Mouse (Mus musculus) stomach, embryonic 14.5 days (tissue): ENCODE data around the gene Ncbp1. TPM values are rescaled to one million over a fixed set of nuclear protein-coding genes. Genes with fewer than 3 reads are reported as not detected.
A peak's percentile ranks its signal among the peaks of the same experiment; 100 is the strongest.

Experiments used
- ATAC-seq: fragments of 200-750 bp; cut with Nextera tagmentation; 2 replicates; pipeline ENCODE4 v1.8.0; 2017; ENCODE audit warnings: low read depth, moderate TSS enrichment; ENCODE audit not compliant: insufficient number of reproducible peaks, insufficient read depth, low FRiP score
- H3K27ac ChIP-seq: fragments of 300-500 bp; sonication (generic); 2 replicates; pipeline ENCODE4 v1.5.1; 2014; ENCODE audit warnings: mild to moderate bottlenecking, low read length, moderate library complexity, mixed read lengths
- H3K27me3 ChIP-seq: fragments of 300-500 bp; sonication (generic); 2 replicates; pipeline ENCODE4 v1.6.1; 2014; ENCODE audit warnings: low read length, control low read depth, mixed read lengths; ENCODE audit not compliant: control insufficient read depth, insufficient read depth
- H3K36me3 ChIP-seq: fragments of 300-500 bp; sonication (generic); 2 replicates; pipeline ENCODE4 v1.6.1; 2014; ENCODE audit warnings: mild to moderate bottlenecking, control low read depth, low read length, moderate library complexity, mixed read lengths; ENCODE audit not compliant: control insufficient read depth, insufficient read depth
- H3K4me1 ChIP-seq: fragments of 300-500 bp; sonication (generic); 2 replicates; pipeline ENCODE4 v1.6.1; 2014; ENCODE audit warnings: low read length, control low read depth, mixed read lengths; ENCODE audit not compliant: control insufficient read depth, insufficient read depth
- H3K4me2 ChIP-seq: fragments of 300-500 bp; sonication (generic); replicated peaks from 2 replicates; pipeline ENCODE4 v1.6.1; 2014; ENCODE audit warnings: low read depth, low read length, control low read depth
- H3K4me3 ChIP-seq: fragments of 300-500 bp; sonication (generic); 2 replicates; pipeline ENCODE4 v1.5.1; 2014; ENCODE audit warnings: low read depth, low read length, control low read depth
- H3K9ac ChIP-seq: fragments of 300-500 bp; sonication (generic); replicated peaks from 2 replicates; pipeline ENCODE4 v1.6.1; 2014; ENCODE audit warnings: low read depth, mild to moderate bottlenecking, control low read depth, low read length, moderate library complexity, mixed read lengths
- H3K9me3 ChIP-seq: fragments of 300-500 bp; sonication (generic); 2 replicates; pipeline ENCODE4 v1.6.1; 2016; ENCODE audit warnings: low read depth, low read length, control low read depth; ENCODE audit not compliant: control insufficient read depth
- WGBS: fragments of 180-500 bp; shearing (Covaris S2); extraction: QIAGEN DNeasy Blood & Tissue Kit; methylation state at CpG from one replicate; pipeline ENCODE4 v1.1.7; 2014; 5-methylcytosine and 5-hydroxymethylcytosine counted together
- polyA plus RNA-seq: library from polyadenylated mRNA; unstranded; fragments of >200 nt; fragmentation: Nextera tagmentation; extraction: Ambion mirVana; gene quantifications from 2 replicates; pipeline ENCODE4 v1.2.1, GENCODE M21; 2014

Gene Ncbp1
- polyA plus RNA-seq, 1 experiment from 2014 or later = 64.9 TPM

DNA sequence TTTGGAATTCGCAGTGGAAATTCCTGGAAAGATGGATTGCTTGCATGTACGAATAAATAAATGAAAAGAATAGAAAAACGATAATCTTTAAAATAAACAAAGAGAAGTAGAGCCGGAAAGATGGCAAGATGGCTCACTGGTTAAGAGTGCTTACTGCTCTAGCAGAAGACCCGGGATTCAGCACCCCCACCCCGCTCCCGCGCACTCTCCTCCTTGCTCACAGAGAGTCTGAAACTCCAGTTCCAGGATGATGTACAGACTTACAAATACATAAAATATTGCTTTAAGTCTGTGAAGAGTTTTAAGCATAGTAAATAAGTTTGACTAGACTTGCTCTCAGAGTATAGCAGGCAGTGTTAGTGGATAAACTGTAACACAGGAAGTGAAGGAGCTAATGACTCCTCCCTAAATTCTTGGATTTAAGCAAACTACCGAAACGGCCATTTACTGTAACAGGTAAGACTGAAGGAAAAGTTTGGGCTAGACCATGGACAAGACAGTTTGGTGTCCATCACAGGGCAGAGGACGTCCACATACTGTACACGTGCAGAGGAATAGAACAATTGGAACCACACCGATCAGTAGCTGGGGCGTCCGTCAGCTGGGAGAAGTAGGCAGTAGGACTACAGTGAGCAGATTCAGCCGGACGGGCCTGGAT lies 655 bp upstream of the Ncbp1 start:
- peak overlapping the region; percentile 79 for H3K4me3 ChIP-seq
- peak overlapping the region; percentile 57 for H3K4me2 ChIP-seq
- H3K9ac ChIP-seq = peak overlapping the region; percentile 82
- no peaks in the 10 kb centered on the region for H3K9me3 ChIP-seq
- H3K4me1 ChIP-seq = peaks cover 18% of the 10 kb centered on the region
- WGBS = 4% methylated on average over 17 of the region's 17 CpGs
- H3K27me3 ChIP-seq = no peaks in the 10 kb centered on the region
- peaks cover 12% of the 10 kb centered on the region; the same call in 1 of the 2 replicates for H3K36me3 ChIP-seq
- peak overlapping the region; percentile 99 for H3K27ac ChIP-seq
- peak; percentile 64 for ATAC-seq

DNA sequence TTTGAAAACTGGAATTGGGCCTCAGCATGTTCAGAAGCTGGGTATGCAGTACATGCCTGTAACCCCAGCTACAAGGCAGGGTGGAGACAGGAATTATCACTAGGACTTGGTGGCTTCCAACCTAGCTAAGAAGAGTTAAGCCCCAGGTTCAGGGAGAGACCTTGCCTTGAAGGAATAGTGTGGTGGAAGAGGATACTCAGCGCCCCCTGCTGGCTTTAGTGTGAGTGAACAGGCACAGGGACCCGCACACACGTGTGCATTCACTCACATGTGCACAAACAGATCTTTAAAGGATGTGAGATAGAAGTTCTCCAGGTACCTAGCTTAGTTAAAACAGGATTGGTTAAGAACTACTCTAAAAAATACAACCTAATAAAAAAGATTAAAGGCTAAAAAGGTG lies 5.9 kb downstream of the Ncbp1 start:
- H3K36me3 ChIP-seq = peaks cover 13% of the 10 kb centered on the region; the same call in 1 of the 2 replicates
- no peaks in the 10 kb centered on the region for H3K27me3 ChIP-seq
- H3K4me1 ChIP-seq = peaks cover 9% of the 10 kb centered on the region; the same call in 1 of the 2 replicates
- H3K27ac ChIP-seq = no peak overlapping the region
- no peak overlapping the region for H3K4me3 ChIP-seq
- H3K9ac ChIP-seq = no peak overlapping the region
- H3K9me3 ChIP-seq = no peaks in the 10 kb centered on the region
- ATAC-seq = no peak
- WGBS = 73% methylated on average over 3 of the region's 3 CpGs
- no peak overlapping the region for H3K4me2 ChIP-seq

DNA sequence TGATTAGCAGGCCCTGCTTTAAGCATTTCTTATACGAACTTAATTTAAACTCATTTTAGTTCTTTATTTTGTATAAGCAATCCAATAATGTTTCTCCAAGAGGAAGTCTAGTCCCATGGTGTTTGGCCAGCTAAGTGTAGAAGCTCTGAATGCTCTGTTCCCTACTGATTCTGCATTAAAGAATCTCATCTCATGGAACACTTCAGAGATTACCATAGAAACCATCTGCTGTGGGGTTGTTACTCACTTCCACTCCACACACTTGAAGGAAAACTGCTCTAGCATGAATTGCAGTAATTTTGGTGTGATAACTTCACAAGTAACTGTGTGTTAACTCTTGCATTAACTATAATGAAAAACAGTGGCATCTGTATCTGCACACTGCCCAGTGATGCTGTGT lies 8.5 kb downstream of the Ncbp1 start:
- H3K9me3 ChIP-seq = no peaks in the 10 kb centered on the region
- no peak overlapping the region for H3K9ac ChIP-seq
- no peaks in the 10 kb centered on the region for H3K27me3 ChIP-seq
- WGBS = 93% methylated on average over 1 of the region's 1 CpGs
- H3K27ac ChIP-seq = no peak overlapping the region
- no peaks in the 10 kb centered on the region for H3K4me1 ChIP-seq
- H3K36me3 ChIP-seq = peaks cover 34% of the 10 kb centered on the region
- no peak overlapping the region for H3K4me2 ChIP-seq
- H3K4me3 ChIP-seq = no peak overlapping the region
- ATAC-seq = no peak

DNA sequence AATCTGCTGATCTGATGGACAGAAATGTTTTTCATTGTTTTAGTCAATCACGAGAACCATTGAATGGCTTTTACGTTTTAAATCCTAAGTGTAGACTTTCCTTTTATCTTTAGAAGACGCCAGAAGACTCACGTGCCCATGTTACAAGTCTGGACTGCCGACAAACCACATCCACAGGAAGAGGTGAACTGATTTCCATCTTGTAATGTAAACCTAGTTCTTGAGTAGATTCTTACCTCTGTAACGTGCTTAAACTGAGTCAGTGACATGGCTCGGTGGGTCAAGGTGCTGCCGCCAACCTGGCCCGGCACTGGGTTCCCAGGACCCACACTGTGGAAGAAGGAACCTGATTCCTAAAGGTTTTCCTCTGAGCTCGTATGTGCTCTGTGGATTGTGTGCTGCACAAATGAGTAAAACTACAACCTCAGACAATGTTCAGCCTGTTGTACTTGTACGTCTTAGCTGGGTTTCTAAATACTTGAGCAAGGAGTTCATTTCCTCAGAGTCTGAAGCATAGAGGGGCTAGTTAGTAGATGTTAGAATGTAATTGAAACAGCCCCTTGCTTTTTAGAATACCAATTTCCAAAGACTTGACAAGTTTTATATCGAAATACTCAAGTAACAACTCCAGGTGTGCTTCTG lies 13.6 kb downstream of the Ncbp1 start:
- Histone ChIP-seq H3K27me3 (no peaks in the 10 kb centered on the region), H3K36me3 (peaks cover 75% of the 10 kb centered on the region), H3K27ac (no peak overlapping the region), H3K9me3 (no peaks in the 10 kb centered on the region), H3K4me2 (no peak overlapping the region), H3K9ac (no peak overlapping the region), H3K4me3 (no peak overlapping the region), H3K4me1 (no peaks in the 10 kb centered on the region)
- 93% methylated on average over 12 of the region's 12 CpGs for WGBS
- no peak for ATAC-seq

DNA sequence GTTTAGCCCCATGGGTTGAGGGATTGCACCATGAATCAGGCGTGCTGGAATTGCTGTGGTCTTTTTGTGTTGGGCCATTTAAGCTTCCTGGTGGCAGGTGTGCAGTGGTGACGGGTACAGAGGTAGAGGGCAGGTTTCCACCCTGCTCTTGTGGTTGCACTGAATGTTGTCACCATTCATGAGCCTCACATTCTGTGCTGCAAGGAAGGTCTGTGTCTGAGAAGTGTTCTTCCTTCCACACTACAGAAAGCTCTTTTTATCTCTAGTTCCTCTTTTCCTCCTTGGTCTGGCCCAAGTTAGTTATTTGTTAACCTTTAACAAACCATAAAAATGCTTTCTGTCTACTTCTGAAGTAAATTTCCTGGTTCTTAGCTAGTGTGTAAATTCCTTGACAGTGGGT lies 25.6 kb downstream of the Ncbp1 start:
- Histone ChIP-seq H3K9ac (no peak overlapping the region), H3K36me3 (peaks cover 71% of the 10 kb centered on the region), H3K27ac (no peak overlapping the region), H3K9me3 (no peaks in the 10 kb centered on the region), H3K4me3 (no peak overlapping the region), H3K4me1 (no peaks in the 10 kb centered on the region), H3K27me3 (no peaks in the 10 kb centered on the region), H3K4me2 (no peak overlapping the region)
- 81% methylated on average over 2 of the region's 2 CpGs for WGBS
- ATAC-seq = no peak

DNA sequence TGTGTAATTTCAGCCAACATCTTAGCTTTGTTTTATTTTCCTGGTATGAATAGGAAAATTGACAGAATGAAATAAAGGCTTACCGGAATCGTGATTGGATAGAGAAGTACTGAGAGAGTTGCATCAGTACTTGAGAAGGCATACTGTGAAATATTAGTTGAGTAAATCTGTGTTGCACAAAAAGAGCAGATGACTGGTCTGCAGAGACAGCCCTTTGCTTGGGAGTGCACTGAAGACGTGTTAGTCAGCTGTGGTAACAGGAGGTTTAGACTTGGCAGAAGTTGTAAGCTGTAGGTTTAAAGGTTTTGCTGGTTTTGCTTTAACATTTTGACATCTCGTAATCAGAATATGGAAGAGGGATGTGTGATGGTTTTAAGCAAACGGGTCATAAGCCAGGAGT lies 27.4 kb downstream of the Ncbp1 start:
- no peak for ATAC-seq
- no peak overlapping the region for H3K9ac ChIP-seq
- H3K9me3 ChIP-seq = no peaks in the 10 kb centered on the region
- no peak overlapping the region for H3K4me3 ChIP-seq
- H3K4me2 ChIP-seq = no peak overlapping the region
- no peaks in the 10 kb centered on the region for H3K4me1 ChIP-seq
- no peaks in the 10 kb centered on the region for H3K27me3 ChIP-seq
- peaks cover 75% of the 10 kb centered on the region for H3K36me3 ChIP-seq
- 92% methylated on average over 5 of the region's 5 CpGs for WGBS
- no peak overlapping the region for H3K27ac ChIP-seq

DNA sequence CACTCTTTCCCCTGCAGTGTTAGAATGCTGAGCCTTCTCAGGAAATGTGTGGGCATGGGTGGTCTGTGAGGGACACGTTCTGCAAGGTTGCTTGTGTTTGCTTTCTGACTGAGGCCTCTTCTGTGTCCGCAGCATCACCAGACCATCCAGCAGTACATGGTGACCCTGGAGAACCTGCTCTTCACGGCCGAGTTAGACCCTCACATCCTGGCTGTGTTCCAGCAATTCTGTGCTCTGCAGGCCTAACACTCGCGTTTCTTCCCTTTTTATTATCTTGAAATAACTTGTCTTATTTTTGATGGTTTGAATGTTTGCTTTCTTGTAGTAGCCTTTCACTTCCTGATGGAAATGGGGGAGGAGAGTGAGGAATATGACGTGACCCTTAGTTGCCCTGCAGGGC lies 33.3 kb downstream of the Ncbp1 start:
- no peak overlapping the region for H3K27ac ChIP-seq

DNA sequence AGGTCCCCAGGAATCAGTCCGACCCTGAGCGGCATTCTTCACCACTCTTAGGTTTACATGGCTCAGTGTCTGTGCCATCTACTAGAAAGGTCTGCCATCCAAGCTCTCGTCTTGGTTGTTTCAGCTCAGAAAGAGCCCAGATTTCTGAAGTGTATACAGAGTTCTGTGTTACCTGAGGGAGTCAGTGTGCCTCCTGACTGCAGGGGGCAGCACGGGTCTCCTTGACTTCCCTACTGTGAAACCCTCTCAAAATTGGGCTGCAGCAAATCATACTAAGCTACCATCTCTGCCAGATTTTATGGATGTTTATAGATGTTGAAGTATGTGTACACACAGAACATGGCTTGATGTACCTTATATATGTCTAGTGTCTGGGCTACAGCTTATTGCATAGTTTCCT lies 37.9 kb downstream of the Ncbp1 start:
- ATAC-seq = no peak
- Histone ChIP-seq H3K4me1 (no peaks in the 10 kb centered on the region), H3K4me2 (no peak overlapping the region), H3K9ac (no peak overlapping the region), H3K4me3 (no peak overlapping the region), H3K27me3 (no peaks in the 10 kb centered on the region), H3K9me3 (no peaks in the 10 kb centered on the region), H3K36me3 (peaks cover 54% of the 10 kb centered on the region), H3K27ac (no peak overlapping the region)
- 81% methylated on average over 4 of the region's 4 CpGs for WGBS

More for the DNA sequence above, 33.3 kb downstream of the Ncbp1 start:
- WGBS = 73% methylated on average over 7 of the region's 7 CpGs
- no peak overlapping the region for H3K4me2 ChIP-seq
- H3K9me3 ChIP-seq = no peaks in the 10 kb centered on the region
- H3K27me3 ChIP-seq = no peaks in the 10 kb centered on the region
- H3K4me1 ChIP-seq = no peaks in the 10 kb centered on the region
- no peak overlapping the region for H3K4me3 ChIP-seq
- peaks cover 77% of the 10 kb centered on the region for H3K36me3 ChIP-seq
- no peak for ATAC-seq
- no peak overlapping the region for H3K9ac ChIP-seq
